Mouse (Mus musculus) heart, adult 2 months (tissue): ENCODE results near the gene S100a2.
A peak's percentile ranks its signal among the peaks of the same experiment; 100 is the strongest.

Source experiments
- CTCF ChIP-seq: fragments of 200-600 bp; IDR thresholded peaks from 2 replicates; pipeline ENCODE4 v1.8.1; 2022; ENCODE audit warnings: antibody characterized with exemption, mild to moderate bottlenecking, moderate library complexity
- EP300 ChIP-seq: fragments of 200-500 bp; IDR thresholded peaks from 2 replicates; pipeline ENCODE4 v1.6.1; 2011; ENCODE audit warnings: low read depth, low read length, control low read depth; ENCODE audit not compliant: insufficient read depth
- POLR2A ChIP-seq: fragments of 200-500 bp; IDR thresholded peaks from 2 replicates; pipeline ENCODE4 v1.6.1; 2011; ENCODE audit warnings: mild to moderate bottlenecking, low read depth, low read length, control low read depth; ENCODE audit not compliant: insufficient read depth

- TF ChIP-seq POLR2A, result no peak
- TF ChIP-seq CTCF, result peak; percentile 29
- 0 out of 2 replicates have a peak, but pooled peaks have one; percentile 45 for TF ChIP-seq EP300
Observed at GRCm38 (mm10) chr3:90583893-90584292, 6.2 kb upstream of the S100a2 start.
